In genomic region chr5:98438686-98439085, GRCm38 (mm10) we compare ENCODE assay signal across 25 mouse cellular contexts.
DNase-seq lines count a peak whose midpoint lies in the region; ATAC-seq and TF ChIP-seq lines count a peak whose summit lies in the region.
"Had no signal": no experiment of that assay in that cellular context is flagged by ENCODE, and none has a peak within 500 bp of the region (broad histone marks: within the 10 kb centered on the region; RNA-seq: fewer than 3 reads in every experiment).

No protein-coding gene starts in this region.

- no peaks in the 10 kb centered on the region for H3K27me3 ChIP-seq in lung, postnatal 0 days (replicated peaks; ENCODE audit: insufficient read depth, low read length)
- H3K27me3 ChIP-seq: embryonic facial prominence, embryonic 13.5 days; embryonic facial prominence, embryonic 15.5 days; forebrain, embryonic 12.5 days; Patski had no signal

- no peak overlapping the region for H3K9ac ChIP-seq in lung, postnatal 0 days (replicated peaks; ENCODE audit: low read depth)
- H3K9ac ChIP-seq: embryonic facial prominence, embryonic 13.5 days; embryonic facial prominence, embryonic 15.5 days; forebrain, embryonic 12.5 days had no signal

- DNase-seq in ES-CJ7 (ENCODE audit: low read depth, low spot score) = peak; percentile 74
- peak; percentile 73 for DNase-seq in R1 (ENCODE audit: low read depth, low spot score)
- DNase-seq in ZHBTc4 (ENCODE audit: low read depth, low spot score) = peak; percentile 75
- DNase-seq in right cerebral cortex, postnatal 25 days = no peak
- DNase-seq in gastrocnemius, adult 2 months = no peak
- DNase-seq in lung, postnatal 0 days (ENCODE audit: low spot score) = no peak
- DNase-seq: adrenal gland, adult 2 months; adrenal gland, postnatal 10 days; adrenal gland, postnatal 25 days; cerebellum, adult 11 months; cerebellum, adult 18-20 months; cerebellum, adult 8-10 months; cerebellum, adult 9-11 months; cerebellum, postnatal 14 days; cerebellum, postnatal 36 days; embryo, embryonic 11 days had no signal

- TF ChIP-seq EP300 in lung, postnatal 0 days (IDR thresholded peaks at IDR 0.05) = no peak

- intact Hi-C loops in gastrocnemius, adult 2 months (cut with DNase I) = no loop called here

- no peak overlapping the region for H3K4me2 ChIP-seq in lung, postnatal 0 days (replicated peaks; ENCODE audit: low read depth, low read length)
- H3K4me2 ChIP-seq: embryonic facial prominence, embryonic 13.5 days; embryonic facial prominence, embryonic 15.5 days; forebrain, embryonic 12.5 days had no signal

- no peak for TF ChIP-seq CTCF in gastrocnemius, adult 2 months (IDR thresholded peaks at IDR 0.05)
- TF ChIP-seq CTCF in lung, postnatal 0 days (IDR thresholded peaks at IDR 0.05) = no peak

- H3K4me3 ChIP-seq in gastrocnemius, adult 2 months = no peak overlapping the region
- no peak overlapping the region for H3K4me3 ChIP-seq in lung, postnatal 0 days (ENCODE audit: low read depth, low read length)
- H3K4me3 ChIP-seq: embryonic facial prominence, embryonic 13.5 days; embryonic facial prominence, embryonic 15.5 days; erythroblast, embryonic 14.5 days; forebrain, embryonic 10.5 days; forebrain, embryonic 12.5 days had no signal

- H3K27ac ChIP-seq in gastrocnemius, adult 2 months = no peak overlapping the region
- no peak overlapping the region for H3K27ac ChIP-seq in lung, postnatal 0 days (ENCODE audit: low read length)
- H3K27ac ChIP-seq: embryonic facial prominence, embryonic 13.5 days; embryonic facial prominence, embryonic 15.5 days; forebrain, embryonic 10.5 days; forebrain, embryonic 12.5 days had no signal

- WGBS in lung, postnatal 0 days = 72% methylated on average over 3 of the region's 3 CpGs

- H3K36me3 ChIP-seq in lung, postnatal 0 days (ENCODE audit: insufficient read depth, low read length) = no peaks in the 10 kb centered on the region
- H3K36me3 ChIP-seq: embryonic facial prominence, embryonic 13.5 days; embryonic facial prominence, embryonic 15.5 days; forebrain, embryonic 10.5 days; forebrain, embryonic 12.5 days; G1E had no signal

- H3K4me1 ChIP-seq in lung, postnatal 0 days (ENCODE audit: insufficient read depth, low read depth, low read length) = no peaks in the 10 kb centered on the region
- H3K4me1 ChIP-seq: embryonic facial prominence, embryonic 13.5 days; embryonic facial prominence, embryonic 15.5 days; forebrain, embryonic 10.5 days; forebrain, embryonic 12.5 days had no signal

- H3K9me3 ChIP-seq in lung, postnatal 0 days (ENCODE audit: low read length) = no peaks in the 10 kb centered on the region
- H3K9me3 ChIP-seq: embryonic facial prominence, embryonic 13.5 days; embryonic facial prominence, embryonic 15.5 days; forebrain, embryonic 10.5 days; forebrain, embryonic 12.5 days had no signal

- ATAC-seq in lung, postnatal 0 days = no peak
- ATAC-seq: forebrain, embryonic 14.5 days; forebrain, embryonic 16.5 days; Patski had no signal

Comparison
In these comparisons a context has a peak if more than half of its experiments do, and no peak if none do; other contexts are left out.
1. DNase-seq: peak in ES-CJ7 (single experiment), R1 (single experiment) and ZHBTc4 (single experiment); none in right cerebral cortex, postnatal 25 days (single experiment), gastrocnemius, adult 2 months (single experiment) and lung, postnatal 0 days (single experiment).